Mouse (Mus musculus) heart, embryonic 14.5 days (tissue): ENCODE data around the gene Ap3b2. TPM values are rescaled to one million over a fixed set of nuclear protein-coding genes. Genes with fewer than 3 reads are reported as not detected.
A peak's percentile ranks its signal among the peaks of the same experiment; 100 is the strongest.

Experiments used
- ATAC-seq: fragments of 200-750 bp; cut with Nextera tagmentation; 2 replicates; pipeline ENCODE4 v1.8.0; 2017; ENCODE audit warnings: low read depth, moderate TSS enrichment; ENCODE audit not compliant: insufficient number of reproducible peaks, insufficient read depth, low FRiP score
- H3K27ac ChIP-seq, 2 experiments: fragments of 200-500 bp in 1 of 2; fragments of 300-500 bp in 1 of 2; sonication (generic) in 1 of 2; replicated peaks in 1 of 2; 2 replicates each; pipeline ENCODE4 v1.5.1; 2012 to 2014; ENCODE audit warnings: low read depth in 2 of 2, low read length in 2 of 2, control low read depth in 1 of 2, mild to moderate bottlenecking in 1 of 2, mixed read lengths in 1 of 2; ENCODE audit not compliant: control insufficient read depth in 1 of 2, insufficient read depth in 1 of 2
- H3K27me3 ChIP-seq: fragments of 300-500 bp; sonication (generic); 2 replicates; pipeline ENCODE4 v1.6.1; 2014; ENCODE audit warnings: mild to moderate bottlenecking, low read length, control low read depth; ENCODE audit not compliant: control insufficient read depth, insufficient read depth
- H3K36me3 ChIP-seq: fragments of 300-500 bp; sonication (generic); 2 replicates; pipeline ENCODE4 v1.6.1; 2014; ENCODE audit warnings: mild to moderate bottlenecking, control low read depth, low read length, mixed read lengths; ENCODE audit not compliant: control insufficient read depth, insufficient read depth
- H3K4me1 ChIP-seq, 2 experiments: fragments of 200-500 bp in 1 of 2; fragments of 300-500 bp in 1 of 2; sonication (generic) in 1 of 2; 2 replicates each; pipeline ENCODE4 v1.6.1; 2012 to 2014; ENCODE audit warnings: low read length in 2 of 2, control low read depth in 1 of 2, mixed read lengths in 1 of 2; ENCODE audit not compliant: control insufficient read depth in 2 of 2, insufficient read depth in 2 of 2
- H3K4me2 ChIP-seq: fragments of 300-500 bp; sonication (generic); 2 replicates; pipeline ENCODE4 v1.6.1; 2014; ENCODE audit warnings: mild to moderate bottlenecking, low read length
- H3K4me3 ChIP-seq, 2 experiments: fragments of 200-500 bp in 1 of 2; fragments of 300-500 bp in 1 of 2; sonication (generic) in 1 of 2; 2 replicates each; pipeline ENCODE4 v1.5.1; 2012 to 2014; ENCODE audit warnings: low read length in 2 of 2, mild to moderate bottlenecking in 2 of 2, control low read depth in 1 of 2, low read depth in 1 of 2, moderate library complexity in 1 of 2; ENCODE audit not compliant: control insufficient read depth in 1 of 2, insufficient read depth in 1 of 2
- H3K9ac ChIP-seq: fragments of 300-500 bp; sonication (generic); 2 replicates; pipeline ENCODE4 v1.6.1; 2014; ENCODE audit warnings: mild to moderate bottlenecking, low read length
- H3K9me3 ChIP-seq: fragments of 300-500 bp; sonication (generic); 2 replicates; pipeline ENCODE4 v1.6.1; 2016; ENCODE audit warnings: low read length, control low read depth; ENCODE audit not compliant: control insufficient read depth
- WGBS: fragments of 180-500 bp; shearing (Covaris S2); extraction: QIAGEN DNeasy Blood & Tissue Kit; methylation state at CpG from one replicate; pipeline ENCODE4 v1.1.7; 2014; 5-methylcytosine and 5-hydroxymethylcytosine counted together
- microRNA counts: library from miRNA; unstranded; fragments of <30 nt; microRNA quantifications from one replicate; lab custom pipeline; 2016
- polyA plus RNA-seq: library from polyadenylated mRNA; unstranded; fragments of >200 nt; fragmentation: Nextera tagmentation; extraction: Ambion mirVana; gene quantifications from 2 replicates; pipeline ENCODE4 v1.2.1, GENCODE M21; 2014

Gene Ap3b2
- polyA plus RNA-seq, 1 experiment from 2014 or later: 3.5 TPM

DNA sequence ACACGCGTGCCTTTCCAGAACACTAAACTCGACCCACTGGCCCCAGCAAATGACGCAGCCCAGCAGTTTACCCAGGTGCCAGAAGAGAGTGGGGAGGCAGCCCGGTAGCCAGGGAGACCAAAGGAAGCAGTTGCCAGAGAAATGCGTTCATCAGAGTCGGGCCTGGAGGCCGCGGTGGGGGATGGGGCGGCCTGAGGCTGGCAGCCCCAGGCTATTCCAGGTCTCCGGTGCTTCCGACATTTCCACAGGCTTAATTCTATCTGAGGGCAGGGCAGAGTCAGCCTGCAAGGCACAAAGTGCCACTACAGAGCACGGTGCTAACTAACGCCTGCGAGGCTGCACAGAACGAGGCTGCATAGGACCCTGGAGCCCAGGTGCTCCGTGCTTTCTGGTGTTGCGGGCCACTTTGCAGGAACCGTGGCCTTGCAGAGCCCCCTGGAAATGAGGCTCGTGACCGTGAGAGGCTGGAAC, 40.7 kb downstream of the Ap3b2 start:
- H3K4me2 ChIP-seq: peak overlapping the region; percentile 91
- ATAC-seq: 0 out of 2 replicates have a peak, but pooled peaks have one; percentile 43
- 5% methylated on average over 21 of the region's 21 CpGs for WGBS

More for the DNA sequence above, 40.7 kb downstream of the Ap3b2 start:
- no peaks in the 10 kb centered on the region for H3K9me3 ChIP-seq
- peak overlapping the region in 1 of 2 experiments; percentile 56; a peak in 2 of 4 replicates for H3K4me3 ChIP-seq
- peaks cover 78% of the 10 kb centered on the region for H3K27me3 ChIP-seq
- H3K9ac ChIP-seq: no peak overlapping the region
- H3K27ac ChIP-seq: no peak overlapping the region
- no peaks in the 10 kb centered on the region for H3K36me3 ChIP-seq
- H3K4me1 ChIP-seq: peaks cover 2 to 24% of the 10 kb centered on the region in 2 experiments; a peak in 3 of 4 replicates

MicroRNA genes within 50 kb of the gene (microRNA counts, 519-probe panel; counts per million panel counts)
- microRNA mmu-miR-1839-3p (lab: Ali Mortazavi, UCI): 2,846 counts per million, percentile 72 among the panel's probes with 10 or more counts
- microRNA mmu-miR-1839-5p (lab: Ali Mortazavi, UCI): 5,164 counts per million, percentile 81 among the panel's probes with 10 or more counts

Other genes starting within 250 kb of the Ap3b2 start
- 964 and 1,032 TPM in 2 replicates for gene Rps17, start 148.7 kb downstream of the Ap3b2 start, polyA plus RNA-seq
- 4.1 and 5.0 TPM in 2 replicates for gene Cpeb1, start 38.5 kb downstream of the Ap3b2 start, polyA plus RNA-seq
- not detected in 2 replicates for gene BC048679, start 4.4 kb upstream of the Ap3b2 start, polyA plus RNA-seq
- 60.6 and 68.0 TPM in 2 replicates for gene Fsd2, start 73.0 kb upstream of the Ap3b2 start, polyA plus RNA-seq
- 7.7 and 9.5 TPM in 2 replicates for gene Whamm, start 77.3 kb upstream of the Ap3b2 start, polyA plus RNA-seq
- gene Homer2, start 213.6 kb upstream of the Ap3b2 start, polyA plus RNA-seq: 80.4 and 84.1 TPM in 2 replicates